Mouse (Mus musculus) skeletal muscle tissue, postnatal 0 days (tissue): ENCODE results near the gene Pmvk. TPM values are rescaled to one million over a fixed set of nuclear protein-coding genes. Genes with fewer than 3 reads are reported as not detected.

Source experiments
- polyA plus RNA-seq: library from polyadenylated mRNA; unstranded; fragments of >200 nt; fragmentation: Nextera tagmentation; extraction: Ambion mirVana; gene quantifications from 2 replicates; pipeline ENCODE4 v1.2.1, GENCODE M21; 2015

Gene Pmvk
- 26.7 and 33.5 TPM in 2 replicates for polyA plus RNA-seq

GRCm38 (mm10) chr3:89454401-89455177 is at the start of gene Pmvk:
TSS of gene Pmvk (plus strand) at chr3:89454541.

DNA sequence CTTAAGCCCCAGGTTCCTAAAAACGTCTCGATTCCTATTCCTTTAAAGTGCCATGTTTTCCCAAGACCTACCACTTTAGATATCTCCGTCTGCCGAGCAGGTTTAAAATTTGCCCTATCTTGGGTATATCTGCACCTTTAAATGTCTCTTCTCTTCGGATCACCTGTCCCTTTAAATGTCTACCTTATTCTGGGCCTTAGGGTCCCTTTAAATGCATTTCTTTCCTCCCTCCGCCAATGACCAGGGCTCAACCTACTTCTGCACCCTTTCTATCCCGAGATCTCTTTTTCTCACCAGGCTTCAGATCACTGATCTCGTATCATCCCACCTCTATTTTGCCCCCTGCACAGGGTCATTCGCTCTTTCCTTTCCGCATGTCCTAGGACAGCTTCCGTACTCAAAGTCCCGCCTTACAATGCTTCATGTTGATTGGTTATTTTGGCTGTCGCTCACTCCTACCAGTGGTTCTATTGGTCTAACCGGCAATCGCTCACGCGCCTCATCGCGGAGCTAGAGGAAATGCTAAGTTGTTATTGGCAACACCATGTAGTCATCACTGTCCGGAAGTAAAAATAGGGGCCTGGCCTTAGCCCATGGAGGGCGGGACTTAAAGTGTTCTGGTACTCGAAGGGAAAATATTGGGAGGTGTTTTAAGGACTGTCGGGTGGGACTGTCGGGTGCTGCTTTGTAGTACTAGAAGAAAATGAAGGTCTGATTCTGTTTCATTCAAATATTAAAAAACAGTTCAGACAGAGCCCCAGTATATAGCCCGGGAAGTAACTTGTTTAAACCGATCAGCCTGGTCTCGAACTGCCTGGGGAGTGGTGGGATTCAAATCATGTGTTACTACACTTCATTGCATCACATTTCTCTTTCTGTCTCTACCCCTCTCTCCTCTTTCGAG is 42.6 kb upstream of the Pmvk start, which contains the start of gene Flad1:
Gene Flad1, minus strand, starts transcription at position 381 of the 904 bp plus-strand sequence.

GRCm38 (mm10) chr3:89418170-89418860 is 36.0 kb upstream of the Pmvk start, which contains the start of the genes Cks1b and Shc1:
TSS of gene Cks1b (minus strand) at chr3:89418383.
TSS of gene Shc1 (plus strand) at chr3:89418443.

GRCm38 (mm10) chr3:89430171-89431159 is 23.9 kb upstream of the Pmvk start, which contains the start of gene Pygo2:
TSS of gene Pygo2 (plus strand) at chr3:89430214.

GRCm38 (mm10) chr3:89436176-89437113 is 17.9 kb upstream of the Pmvk start, which contains the start of gene Pbxip1:
TSS of gene Pbxip1 (plus strand) at chr3:89436706.

Other genes with a start within 250 kb of the Pmvk start
- 61.7 and 72.4 TPM in 2 replicates for gene Thbs3, start 239.4 kb upstream of the Pmvk start, polyA plus RNA-seq
- 116 and 132 TPM in 2 replicates for gene Mtx1, start 227.5 kb upstream of the Pmvk start, polyA plus RNA-seq
- 0.44 and 0.60 TPM in 2 replicates for gene Muc1, start 225.5 kb upstream of the Pmvk start, polyA plus RNA-seq
- gene Krtcap2, start 208.6 kb upstream of the Pmvk start, polyA plus RNA-seq, result 194 and 215 TPM in 2 replicates
- 0.13 and 0.15 TPM in 2 replicates for gene Trim46, start 208.2 kb upstream of the Pmvk start, polyA plus RNA-seq
- gene Dpm3, start 195.2 kb upstream of the Pmvk start, polyA plus RNA-seq, result 89.6 and 97.0 TPM in 2 replicates
- 53.2 and 56.2 TPM in 2 replicates for gene Slc50a1, start 184.0 kb upstream of the Pmvk start, polyA plus RNA-seq
- 21.7 and 22.7 TPM in 2 replicates for gene Efna1, start 173.4 kb upstream of the Pmvk start, polyA plus RNA-seq
- 0.10 and 1.9 TPM in 2 replicates for gene Efna3, start 131.6 kb upstream of the Pmvk start, polyA plus RNA-seq
- 2.1 and 2.3 TPM in 2 replicates for gene Efna4, start 116.5 kb upstream of the Pmvk start, polyA plus RNA-seq
- gene Adam15, start 104.5 kb upstream of the Pmvk start, polyA plus RNA-seq, result 37.4 and 49.7 TPM in 2 replicates
- 0.34 TPM in 1 of 2 replicates, not detected in the other for gene Dcst2, start 92.6 kb upstream of the Pmvk start, polyA plus RNA-seq
- 0.08 TPM in 1 of 2 replicates, not detected in the other for gene Dcst1, start 89.3 kb upstream of the Pmvk start, polyA plus RNA-seq
- 2.1 and 3.7 TPM in 2 replicates for gene Zbtb7b, start 59.8 kb upstream of the Pmvk start, polyA plus RNA-seq
- gene Lenep, start 51.7 kb upstream of the Pmvk start, polyA plus RNA-seq, result not detected in 2 replicates
- gene Flad1, start 42.7 kb upstream of the Pmvk start, polyA plus RNA-seq, result 32.9 and 33.8 TPM in 2 replicates
- 101 and 113 TPM in 2 replicates for gene Cks1b, start 36.2 kb upstream of the Pmvk start, polyA plus RNA-seq
- gene Shc1, start 36.1 kb upstream of the Pmvk start, polyA plus RNA-seq, result 39.6 and 45.2 TPM in 2 replicates
- 15.7 and 18.4 TPM in 2 replicates for gene Pygo2, start 24.3 kb upstream of the Pmvk start, polyA plus RNA-seq
- 206 and 221 TPM in 2 replicates for gene Pbxip1, start 17.8 kb upstream of the Pmvk start, polyA plus RNA-seq
- 4.5 TPM in 2 replicates for gene Kcnn3, start 65.6 kb downstream of the Pmvk start, polyA plus RNA-seq